Mouse (Mus musculus): ENCODE data around the gene Igsf8. TPM values are rescaled to one million over a fixed set of nuclear protein-coding genes. Genes with fewer than 3 reads are reported as not detected.

Igsf8 gene
- 20.7 and 24.7 TPM in 2 replicates for polyA plus RNA-seq (2014; fragmentation: Nextera tagmentation; extraction: Ambion mirVana)

GRCm38 (mm10) chr1:172261477-172262078, at the start of gene Igsf8:
TSS of gene Igsf8 (plus strand) at chr1:172261641.
- Histone ChIP-seq H3K4me3 (ENCODE audit: control insufficient read depth in 1 of 2, insufficient read depth in 1 of 2, low read depth in 1 of 2, low read length in 2 of 2) (no peak within 1 kb of the TSS), H3K36me3 (ENCODE audit: control insufficient read depth, insufficient read depth, low read length) (no peaks in the 10 kb centered on the region), H3K9ac (ENCODE audit: low read length) (no peak within 1 kb of the TSS; the same call in 1 of the 2 replicates), H3K27me3 (ENCODE audit: control insufficient read depth, insufficient read depth, low read length) (no peaks in the 10 kb centered on the region), H3K27ac (replicated peaks in 1 of 2; ENCODE audit: control insufficient read depth in 1 of 2, insufficient read depth in 1 of 2, low read depth in 2 of 2, low read length in 2 of 2) (peak within 1 kb of the TSS; percentile 39 to 74; a peak in 3 of 4 replicates), H3K9me3 (ENCODE audit: control insufficient read depth, low read length) (peaks cover 4% of the 10 kb centered on the region; the same call in 1 of the 2 replicates), H3K4me2 (ENCODE audit: low read length) (no peak within 1 kb of the TSS), H3K4me1 (ENCODE audit: control insufficient read depth in 2 of 2, insufficient read depth in 2 of 2, low read length in 2 of 2) (peaks cover 4 to 10% of the 10 kb centered on the region in 2 experiments; a peak in 3 of 4 replicates)
- no peak for ATAC-seq (ENCODE audit: insufficient number of reproducible peaks, insufficient read depth, low FRiP score, low read depth)
- WGBS, result 58% methylated on average over 8 of the region's 8 CpGs

GRCm38 (mm10) chr1:172212776-172213175, 48.7 kb upstream of the Igsf8 start:
- H3K4me2 ChIP-seq (ENCODE audit: low read length), result no peak overlapping the region
- H3K4me3 ChIP-seq (ENCODE audit: control insufficient read depth in 1 of 2, insufficient read depth in 1 of 2, low read depth in 1 of 2, low read length in 2 of 2), result no peak overlapping the region
- H3K4me1 ChIP-seq (ENCODE audit: control insufficient read depth in 2 of 2, insufficient read depth in 2 of 2, low read length in 2 of 2), result peaks cover 26 to 31% of the 10 kb centered on the region in 2 experiments
- no peaks in the 10 kb centered on the region for H3K27me3 ChIP-seq (ENCODE audit: control insufficient read depth, insufficient read depth, low read length)
- H3K27ac ChIP-seq (replicated peaks in 1 of 2; ENCODE audit: control insufficient read depth in 1 of 2, insufficient read depth in 1 of 2, low read depth in 2 of 2, low read length in 2 of 2), result 0 out of 4 replicates have a peak overlapping the region, but pooled peaks of 1 of the 2 experiments have one; percentile 36
- peaks cover 16% of the 10 kb centered on the region for H3K36me3 ChIP-seq (ENCODE audit: control insufficient read depth, insufficient read depth, low read length)
- H3K9ac ChIP-seq (ENCODE audit: low read length), result no peak overlapping the region
- no peak for ATAC-seq (ENCODE audit: insufficient number of reproducible peaks, insufficient read depth, low FRiP score, low read depth)
- no peaks in the 10 kb centered on the region for H3K9me3 ChIP-seq (ENCODE audit: control insufficient read depth, low read length)
- WGBS, result 48% methylated on average over 5 of the region's 5 CpGs

- H3K9me3 ChIP-seq (ENCODE audit: control insufficient read depth, low read length), result no peaks in the 10 kb centered on the region
- H3K4me2 ChIP-seq (ENCODE audit: low read length), result no peak overlapping the region
- no peak for ATAC-seq (ENCODE audit: insufficient number of reproducible peaks, insufficient read depth, low FRiP score, low read depth)
- WGBS, result 64% methylated on average over 4 of the region's 4 CpGs
- H3K27me3 ChIP-seq (ENCODE audit: control insufficient read depth, insufficient read depth, low read length), result no peaks in the 10 kb centered on the region
- H3K4me3 ChIP-seq (ENCODE audit: control insufficient read depth in 1 of 2, insufficient read depth in 1 of 2, low read depth in 1 of 2, low read length in 2 of 2), result no peak overlapping the region
- no peak overlapping the region for H3K9ac ChIP-seq (ENCODE audit: low read length)
- 0 out of 4 replicates have a peak overlapping the region, but pooled peaks of 1 of the 2 experiments have one; percentile 1 for H3K27ac ChIP-seq (replicated peaks in 1 of 2; ENCODE audit: control insufficient read depth in 1 of 2, insufficient read depth in 1 of 2, low read depth in 2 of 2, low read length in 2 of 2)
- peaks cover 16% of the 10 kb centered on the region for H3K36me3 ChIP-seq (ENCODE audit: control insufficient read depth, insufficient read depth, low read length)
- H3K4me1 ChIP-seq (ENCODE audit: control insufficient read depth in 2 of 2, insufficient read depth in 2 of 2, low read length in 2 of 2), result peaks cover 33 to 38% of the 10 kb centered on the region in 2 experiments
Measured at GRCm38 (mm10) chr1:172213771-172214170, 47.7 kb upstream of the Igsf8 start.

- Histone ChIP-seq H3K27ac (replicated peaks in 1 of 2; ENCODE audit: control insufficient read depth in 1 of 2, insufficient read depth in 1 of 2, low read depth in 2 of 2, low read length in 2 of 2) (peak overlapping the region in 1 of 2 experiments; percentile 64; a peak in 3 of 4 replicates), H3K4me1 (ENCODE audit: control insufficient read depth in 2 of 2, insufficient read depth in 2 of 2, low read length in 2 of 2) (peaks cover 43 to 48% of the 10 kb centered on the region in 2 experiments), H3K4me2 (ENCODE audit: low read length) (no peak overlapping the region), H3K9ac (ENCODE audit: low read length) (peak overlapping the region; percentile 27), H3K4me3 (ENCODE audit: control insufficient read depth in 1 of 2, insufficient read depth in 1 of 2, low read depth in 1 of 2, low read length in 2 of 2) (no peak overlapping the region), H3K9me3 (ENCODE audit: control insufficient read depth, low read length) (no peaks in the 10 kb centered on the region), H3K27me3 (ENCODE audit: control insufficient read depth, insufficient read depth, low read length) (no peaks in the 10 kb centered on the region), H3K36me3 (ENCODE audit: control insufficient read depth, insufficient read depth, low read length) (peaks cover 13% of the 10 kb centered on the region)
- WGBS, result 19% methylated on average over 3 of the region's 3 CpGs
- ATAC-seq (ENCODE audit: insufficient number of reproducible peaks, insufficient read depth, low FRiP score, low read depth), result peak; percentile 48
Measured at GRCm38 (mm10) chr1:172214748-172215147, 46.7 kb upstream of the Igsf8 start.

- no peaks in the 10 kb centered on the region for H3K27me3 ChIP-seq (ENCODE audit: control insufficient read depth, insufficient read depth, low read length)
- peaks cover 64 to 72% of the 10 kb centered on the region in 2 experiments for H3K4me1 ChIP-seq (ENCODE audit: control insufficient read depth in 2 of 2, insufficient read depth in 2 of 2, low read length in 2 of 2)
- H3K9me3 ChIP-seq (ENCODE audit: control insufficient read depth, low read length), result no peaks in the 10 kb centered on the region
- peak overlapping the region; percentile 71; the same call in 1 of the 2 replicates for H3K9ac ChIP-seq (ENCODE audit: low read length)
- peak overlapping the region; percentile 13 to 16; a peak in 2 of 4 replicates for H3K4me3 ChIP-seq (ENCODE audit: control insufficient read depth in 1 of 2, insufficient read depth in 1 of 2, low read depth in 1 of 2, low read length in 2 of 2)
- 0% methylated on average over 5 of the region's 5 CpGs for WGBS
- peak overlapping the region; percentile 87 to 90 for H3K27ac ChIP-seq (replicated peaks in 1 of 2; ENCODE audit: control insufficient read depth in 1 of 2, insufficient read depth in 1 of 2, low read depth in 2 of 2, low read length in 2 of 2)
- peak; percentile 42; the same call in 1 of the 2 replicates for ATAC-seq (ENCODE audit: insufficient number of reproducible peaks, insufficient read depth, low FRiP score, low read depth)
- no peaks in the 10 kb centered on the region for H3K36me3 ChIP-seq (ENCODE audit: control insufficient read depth, insufficient read depth, low read length)
- peak overlapping the region; percentile 61 for H3K4me2 ChIP-seq (ENCODE audit: low read length)
Measured at GRCm38 (mm10) chr1:172217148-172217547, 44.3 kb upstream of the Igsf8 start.

GRCm38 (mm10) chr1:172218164-172218910, 43.1 kb upstream of the Igsf8 start:
- H3K9ac ChIP-seq (ENCODE audit: low read length), result peak overlapping the region; percentile 65
- peak overlapping the region; percentile 77 to 90 for H3K27ac ChIP-seq (replicated peaks in 1 of 2; ENCODE audit: control insufficient read depth in 1 of 2, insufficient read depth in 1 of 2, low read depth in 2 of 2, low read length in 2 of 2)
- WGBS, result 36% methylated on average over 15 of the region's 15 CpGs
- peaks cover 56 to 75% of the 10 kb centered on the region in 2 experiments for H3K4me1 ChIP-seq (ENCODE audit: control insufficient read depth in 2 of 2, insufficient read depth in 2 of 2, low read length in 2 of 2)
- no peak for ATAC-seq (ENCODE audit: insufficient number of reproducible peaks, insufficient read depth, low FRiP score, low read depth)
- H3K36me3 ChIP-seq (ENCODE audit: control insufficient read depth, insufficient read depth, low read length), result no peaks in the 10 kb centered on the region
- no peaks in the 10 kb centered on the region for H3K9me3 ChIP-seq (ENCODE audit: control insufficient read depth, low read length)
- peak overlapping the region; percentile 9 to 10; a peak in 3 of 4 replicates for H3K4me3 ChIP-seq (ENCODE audit: control insufficient read depth in 1 of 2, insufficient read depth in 1 of 2, low read depth in 1 of 2, low read length in 2 of 2)
- peak overlapping the region; percentile 52 for H3K4me2 ChIP-seq (ENCODE audit: low read length)
- H3K27me3 ChIP-seq (ENCODE audit: control insufficient read depth, insufficient read depth, low read length), result no peaks in the 10 kb centered on the region
